Mouse (Mus musculus) liver, adult 2 months (tissue): ENCODE measurements around the gene Tshz3. TPM values are rescaled to one million over a fixed set of nuclear protein-coding genes. Genes with fewer than 3 reads are reported as not detected.

Experiments used
- DNase-seq: peaks from one replicate; pipeline ENCODE4 v3.0.0-alpha.2; 2011; ENCODE audit warnings: low read depth, low spot score; ENCODE audit errors: extremely low read depth
- H3K27ac ChIP-seq: fragments of 200-500 bp; replicated peaks from 2 replicates; pipeline ENCODE4 v1.5.1; 2012; ENCODE audit warnings: low read depth, mild to moderate bottlenecking, control low read depth, inconsistent platforms, low read length; ENCODE audit not compliant: insufficient read depth
- H3K27me3 ChIP-seq: fragments of 200-500 bp; 2 replicates; pipeline ENCODE4 v1.6.1; 2012; ENCODE audit warnings: mild to moderate bottlenecking, moderate library complexity, low read length, inconsistent platforms; ENCODE audit not compliant: control insufficient read depth, insufficient read depth
- H3K36me3 ChIP-seq: fragments of 200-500 bp; 2 replicates; pipeline ENCODE4 v1.6.1; 2012; ENCODE audit warnings: low read length, inconsistent platforms; ENCODE audit not compliant: control insufficient read depth, insufficient read depth
- H3K4me1 ChIP-seq: fragments of 200-500 bp; 2 replicates; pipeline ENCODE4 v1.6.1; 2011; ENCODE audit warnings: low read length; ENCODE audit not compliant: control insufficient read depth, insufficient read depth
- H3K4me3 ChIP-seq: fragments of 200-500 bp; 2 replicates; pipeline ENCODE4 v1.5.1; 2011; ENCODE audit warnings: low read depth, mild to moderate bottlenecking, control low read depth, low read length, moderate library complexity; ENCODE audit not compliant: insufficient read depth
- H3K79me2 ChIP-seq: fragments of 200-500 bp; 2 replicates; pipeline ENCODE4 v1.6.1; 2012; ENCODE audit warnings: inconsistent platforms, mild to moderate bottlenecking, low read length, moderate library complexity; ENCODE audit not compliant: control insufficient read depth, insufficient read depth
- H3K9ac ChIP-seq: fragments of 200-500 bp; 2 replicates; pipeline ENCODE4 v1.6.1; 2012; ENCODE audit warnings: low read depth, mild to moderate bottlenecking, control low read depth, inconsistent platforms, low read length
- CTCF ChIP-seq: fragments of 200-500 bp; IDR thresholded peaks from 2 replicates; pipeline ENCODE4 v1.5.1; 2011; ENCODE audit warnings: low read depth, low read length, control low read depth
- POLR2A ChIP-seq: fragments of 200-500 bp; IDR thresholded peaks from 2 replicates; pipeline ENCODE4 v1.6.1; 2011; ENCODE audit warnings: low read length, control low read depth; ENCODE audit not compliant: insufficient read depth; ENCODE audit errors: extremely low read depth
- WGBS: fragments of 180-500 bp; shearing (Covaris S2); methylation state at CpG from one replicate; pipeline ENCODE4 v1.1.7; 2018; 5-methylcytosine and 5-hydroxymethylcytosine counted together
- polyA plus RNA-seq: library from polyadenylated mRNA; depleted of rRNA; stranded (reverse); fragments of >200 nt; gene quantifications from 2 replicates; pipeline ENCODE4 v1.2.3, GENCODE M21; 2012
- total RNA-seq: library from RNA; depleted of rRNA; stranded (reverse); fragments of >200 nt; gene quantifications from 2 replicates; pipeline ENCODE4 v1.2.3, GENCODE M21; 2014

Tshz3 gene
- total and polyA plus RNA-seq, 2 experiments: 0.28 to 0.34 TPM

GRCm38 (mm10) chr7:36720830-36721229 is 22.9 kb downstream of the Tshz3 start:
- H3K4me1 ChIP-seq: no peaks in the 10 kb centered on the region
- no peak overlapping the region for H3K27ac ChIP-seq
- H3K79me2 ChIP-seq: no peaks in the 10 kb centered on the region
- H3K9ac ChIP-seq: no peak overlapping the region
- WGBS: 52% methylated on average over 9 of the region's 9 CpGs
- no peaks in the 10 kb centered on the region for H3K27me3 ChIP-seq
- no peak for TF ChIP-seq POLR2A
- TF ChIP-seq CTCF: no peak
- H3K36me3 ChIP-seq: no peaks in the 10 kb centered on the region
- no peak overlapping the region for H3K4me3 ChIP-seq
- no peak for DNase-seq

- no peaks in the 10 kb centered on the region for H3K79me2 ChIP-seq
- TF ChIP-seq CTCF (no peak), POLR2A (no peak)
- WGBS: 81% methylated on average over 14 of the region's 14 CpGs
- H3K36me3 ChIP-seq: no peaks in the 10 kb centered on the region
- H3K27me3 ChIP-seq: no peaks in the 10 kb centered on the region
- DNase-seq: no peak
- no peak overlapping the region for H3K27ac ChIP-seq
- H3K4me3 ChIP-seq: no peak overlapping the region
- H3K4me1 ChIP-seq: no peaks in the 10 kb centered on the region
- H3K9ac ChIP-seq: no peak overlapping the region
Observed at GRCm38 (mm10) chr7:36736303-36737050, 38.6 kb downstream of the Tshz3 start.

- DNase-seq: no peak
- TF ChIP-seq CTCF (no peak), POLR2A (no peak)
- Histone ChIP-seq H3K27ac (no peak overlapping the region), H3K27me3 (no peaks in the 10 kb centered on the region), H3K9ac (no peak overlapping the region), H3K4me1 (no peaks in the 10 kb centered on the region), H3K4me3 (no peak overlapping the region), H3K79me2 (no peaks in the 10 kb centered on the region), H3K36me3 (no peaks in the 10 kb centered on the region)
- 95% methylated on average over 2 of the region's 2 CpGs for WGBS
Observed at GRCm38 (mm10) chr7:36751480-36751879, 53.6 kb downstream of the Tshz3 start.

DNA sequence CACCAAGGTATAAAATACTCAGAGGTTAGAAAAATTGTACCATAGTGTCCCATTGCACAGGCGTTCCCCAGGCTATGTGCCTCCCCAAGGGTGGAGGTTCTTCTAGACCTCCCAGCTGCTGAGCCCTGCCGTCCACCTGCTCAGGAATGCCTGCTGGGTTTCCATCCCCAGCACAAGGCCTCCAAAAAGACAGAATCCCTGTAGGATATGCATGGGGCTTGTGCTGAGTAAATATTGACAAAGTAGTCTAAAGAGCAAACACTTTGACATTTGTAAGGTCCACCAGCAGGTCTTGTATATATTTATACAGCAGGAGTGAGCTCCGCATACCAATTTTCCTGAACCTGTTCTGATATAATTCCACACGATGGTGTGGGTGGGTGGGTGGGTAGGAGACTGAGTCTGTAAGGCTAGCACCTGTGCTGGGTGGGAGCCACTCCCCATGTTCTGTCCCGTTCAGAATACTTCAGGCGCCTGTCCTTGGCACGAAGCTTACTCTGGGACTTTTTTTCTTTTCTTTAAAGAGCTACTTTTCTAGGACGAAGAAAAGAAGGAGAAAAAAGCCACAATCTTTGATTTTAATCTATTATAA is 69.7 kb downstream of the Tshz3 start:
- Histone ChIP-seq H3K36me3 (no peaks in the 10 kb centered on the region), H3K9ac (no peak overlapping the region), H3K27me3 (no peaks in the 10 kb centered on the region; the same call in 1 of the 2 replicates), H3K79me2 (no peaks in the 10 kb centered on the region), H3K4me3 (no peak overlapping the region), H3K4me1 (no peaks in the 10 kb centered on the region), H3K27ac (no peak overlapping the region)
- TF ChIP-seq POLR2A (no peak), CTCF (no peak)
- WGBS: 33% methylated on average over 8 of the region's 8 CpGs
- DNase-seq: no peak

- Histone ChIP-seq H3K36me3 (no peaks in the 10 kb centered on the region), H3K27ac (no peak overlapping the region), H3K27me3 (no peaks in the 10 kb centered on the region), H3K9ac (no peak overlapping the region), H3K4me3 (no peak overlapping the region), H3K4me1 (no peaks in the 10 kb centered on the region), H3K79me2 (no peaks in the 10 kb centered on the region)
- no peak for TF ChIP-seq CTCF
- no peak for TF ChIP-seq POLR2A
- WGBS: 86% methylated on average over 7 of the region's 7 CpGs
- DNase-seq: no peak
Observed at GRCm38 (mm10) chr7:36773086-36773485, 75.2 kb downstream of the Tshz3 start.

GRCm38 (mm10) chr7:36776956-36777355 is 79.0 kb downstream of the Tshz3 start:
- no peak overlapping the region for H3K9ac ChIP-seq
- H3K27me3 ChIP-seq: no peaks in the 10 kb centered on the region
- no peaks in the 10 kb centered on the region for H3K4me1 ChIP-seq
- no peaks in the 10 kb centered on the region for H3K36me3 ChIP-seq
- TF ChIP-seq CTCF (no peak), POLR2A (no peak)
- 80% methylated on average over 4 of the region's 4 CpGs for WGBS
- H3K79me2 ChIP-seq: no peaks in the 10 kb centered on the region
- H3K27ac ChIP-seq: no peak overlapping the region
- no peak for DNase-seq
- H3K4me3 ChIP-seq: no peak overlapping the region
